Mouse (Mus musculus) lung, postnatal 0 days (tissue): ENCODE results near the gene Dcun1d5. TPM values are rescaled to one million over a fixed set of nuclear protein-coding genes. Genes with fewer than 3 reads are reported as not detected.
"Not testable (repeated sequence)": the region's sequence is repeated elsewhere in the genome, so short reads cannot be mapped to it uniquely, and the experiment has no call there.

Experiments
- ATAC-seq: fragments of 200-750 bp; cut with Nextera tagmentation; 2 replicates; pipeline ENCODE4 v1.8.0; 2017; ENCODE audit warnings: moderate library complexity
- DNase-seq: peaks from one replicate; pipeline ENCODE4 v3.0.0-alpha.2; 2016; ENCODE audit warnings: low spot score
- H3K27ac ChIP-seq: fragments of 300-500 bp; sonication (generic); 2 replicates; pipeline ENCODE4 v1.5.1; 2014; ENCODE audit warnings: antibody characterized with exemption, mild to moderate bottlenecking, low read length, mixed read lengths
- H3K27me3 ChIP-seq: fragments of 300-500 bp; sonication (generic); replicated peaks from 2 replicates; pipeline ENCODE4 v1.6.1; 2014; ENCODE audit warnings: low read length, mixed read lengths; ENCODE audit not compliant: insufficient read depth
- H3K36me3 ChIP-seq: fragments of 300-500 bp; sonication (generic); 2 replicates; pipeline ENCODE4 v1.6.1; 2014; ENCODE audit warnings: low read length, mixed read lengths; ENCODE audit not compliant: insufficient read depth
- H3K4me1 ChIP-seq: fragments of 300-500 bp; sonication (generic); 2 replicates; pipeline ENCODE4 v1.6.1; 2014; ENCODE audit warnings: antibody characterized with exemption, low read depth, low read length, mixed read lengths; ENCODE audit not compliant: insufficient read depth
- H3K4me2 ChIP-seq: fragments of 300-500 bp; sonication (generic); replicated peaks from 2 replicates; pipeline ENCODE4 v1.6.1; 2014; ENCODE audit warnings: low read depth, mild to moderate bottlenecking, low read length, moderate library complexity, mixed read lengths
- H3K4me3 ChIP-seq: fragments of 300-500 bp; sonication (generic); 2 replicates; pipeline ENCODE4 v1.5.1; 2014; ENCODE audit warnings: low read depth, low read length
- H3K9ac ChIP-seq: fragments of 300-500 bp; sonication (generic); replicated peaks from 2 replicates; pipeline ENCODE4 v1.6.1; 2014; ENCODE audit warnings: low read depth, mild to moderate bottlenecking
- H3K9me3 ChIP-seq: fragments of 300-500 bp; sonication (generic); 2 replicates; pipeline ENCODE4 v1.6.1; 2016; ENCODE audit warnings: low read length, mixed read lengths
- CTCF ChIP-seq: IDR thresholded peaks from 2 replicates; pipeline ENCODE4 v1.5.1; 2016; ENCODE audit warnings: antibody characterized with exemption, mild to moderate bottlenecking
- EP300 ChIP-seq: IDR thresholded peaks from 2 replicates; pipeline ENCODE4 v1.6.1; 2016; ENCODE audit warnings: antibody characterized with exemption, mild to moderate bottlenecking, control low read depth
- WGBS: fragments of 180-500 bp; shearing (Covaris S2); extraction: QIAGEN DNeasy Blood & Tissue Kit; methylation state at CpG from one replicate; pipeline ENCODE4 v1.1.7; 2014; 5-methylcytosine and 5-hydroxymethylcytosine counted together
- polyA plus RNA-seq: library from polyadenylated mRNA; unstranded; fragments of >200 nt; fragmentation: Nextera tagmentation; extraction: Ambion mirVana; gene quantifications from 2 replicates; pipeline ENCODE4 v1.2.1, GENCODE M21; 2015

Dcun1d5 gene
- polyA plus RNA-seq, 1 experiment from 2014 or later, result 92.3 TPM

DNA sequence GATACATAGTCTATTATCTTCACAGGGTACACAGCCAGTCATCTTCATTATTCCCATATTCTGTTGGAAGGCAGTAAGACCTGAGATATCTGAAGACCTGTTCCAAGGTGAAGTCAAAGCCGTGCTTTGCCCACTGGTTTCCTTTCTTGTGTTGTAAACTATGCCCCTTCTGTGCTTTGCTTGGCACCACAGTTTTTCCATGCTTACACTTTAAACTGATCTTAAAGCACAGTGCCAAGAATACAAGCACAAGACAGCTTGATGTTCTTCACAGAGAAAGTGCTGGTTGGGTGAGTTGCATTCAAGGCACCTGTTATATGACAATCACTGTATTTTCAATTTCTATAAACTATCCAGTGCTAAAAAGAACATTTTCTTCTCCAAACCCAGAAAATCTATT lies 10.6 kb upstream of the Dcun1d5 start:
- no peak for DNase-seq
- ATAC-seq, result no peak
- WGBS, result 88% methylated on average over 1 of the region's 1 CpGs
- Histone ChIP-seq H3K36me3 (no peaks in the 10 kb centered on the region), H3K27ac (no peak overlapping the region), H3K9ac (no peak overlapping the region), H3K4me2 (no peak overlapping the region), H3K9me3 (no peaks in the 10 kb centered on the region), H3K4me1 (no peaks in the 10 kb centered on the region), H3K27me3 (no peaks in the 10 kb centered on the region), H3K4me3 (no peak overlapping the region)
- TF ChIP-seq EP300, result no peak
- TF ChIP-seq CTCF, result no peak

DNA sequence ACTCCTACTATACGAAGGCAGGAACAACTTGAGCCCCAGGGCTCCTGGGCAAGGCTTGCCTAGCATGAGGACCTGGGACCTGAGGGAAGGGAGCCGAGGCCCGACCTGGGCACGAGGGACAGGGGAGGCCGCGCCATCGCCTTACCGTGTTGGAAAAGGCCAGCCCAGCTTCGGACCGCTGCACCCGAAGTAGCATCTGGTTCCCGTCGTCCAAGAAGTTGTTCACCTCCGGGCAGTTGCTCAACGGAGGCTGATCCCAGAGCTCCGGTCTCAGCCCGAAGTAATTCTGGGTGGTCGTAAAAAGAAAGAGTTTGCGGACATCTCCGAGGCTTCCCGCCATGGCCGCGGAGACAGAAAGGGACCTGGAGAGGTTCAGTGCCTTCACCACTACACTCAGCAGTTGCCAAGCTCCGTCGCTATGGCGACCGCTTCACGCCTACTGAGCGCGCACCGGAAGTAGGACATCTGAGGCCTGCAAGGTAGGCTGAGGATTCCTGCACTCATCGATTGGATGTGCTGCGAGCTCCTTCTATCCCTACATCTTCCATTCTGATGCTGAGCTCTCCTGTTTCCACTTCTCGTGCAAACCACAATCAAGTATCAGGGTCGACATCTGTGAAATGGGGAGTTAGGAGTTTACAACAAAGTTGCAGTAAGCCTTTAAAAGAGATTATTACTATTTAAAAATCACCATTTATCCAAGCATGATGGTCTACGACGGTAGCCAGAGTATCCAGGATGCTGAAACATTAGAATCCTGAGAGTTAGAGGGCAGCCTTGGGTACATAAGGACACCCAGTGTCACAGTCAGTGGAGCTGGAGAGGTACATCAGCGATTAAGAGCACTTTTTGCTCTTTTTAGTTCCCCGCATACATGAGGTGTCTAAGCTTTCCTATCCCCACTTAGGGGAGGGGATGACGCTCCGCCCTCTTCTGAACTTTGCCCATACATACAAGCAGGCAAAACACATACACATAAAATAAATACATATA lies 7.4 kb upstream of the Dcun1d5 start:
- H3K4me3 ChIP-seq, result peak overlapping the region; percentile 45
- peak overlapping the region; percentile 74 for H3K4me2 ChIP-seq
- peak overlapping the region; percentile 45; the same call in 1 of the 2 replicates for H3K9ac ChIP-seq
- peak; percentile 98 for ATAC-seq
- peak; percentile 81 for DNase-seq
- no peaks in the 10 kb centered on the region for H3K27me3 ChIP-seq
- TF ChIP-seq EP300 (no peak), CTCF (no peak)
- H3K27ac ChIP-seq, result no peak overlapping the region
- WGBS, result 12% methylated on average over 41 of the region's 41 CpGs
- no peaks in the 10 kb centered on the region for H3K36me3 ChIP-seq
- H3K9me3 ChIP-seq, result no peaks in the 10 kb centered on the region
- H3K4me1 ChIP-seq, result no peaks in the 10 kb centered on the region

DNA sequence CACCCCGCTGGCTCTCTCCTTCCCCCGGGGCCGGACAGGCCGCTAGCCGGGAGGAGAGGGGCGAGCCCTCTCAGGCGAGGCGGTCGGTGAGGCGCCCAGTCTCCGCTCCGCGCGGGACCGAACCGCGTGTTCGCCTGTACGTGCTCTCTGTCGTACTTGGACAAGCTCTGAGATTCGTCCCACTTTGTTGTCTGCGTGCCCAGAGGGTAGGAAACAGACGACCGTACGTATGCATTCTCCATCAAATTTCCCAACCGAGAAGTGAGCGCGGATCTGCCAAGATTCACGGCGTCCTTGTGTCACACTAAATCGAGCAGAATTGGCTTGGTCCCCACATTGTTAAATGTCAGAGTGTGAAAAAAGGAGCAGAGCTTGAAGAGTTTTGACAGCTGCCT lies 574 bp downstream of the Dcun1d5 start:
- 1% methylated on average over 28 of the region's 31 CpGs for WGBS
- ATAC-seq, result peak; percentile 70

GRCm38 (mm10) chr9:7190694-7191093 lies 6.4 kb downstream of the Dcun1d5 start:
- H3K4me2 ChIP-seq, ATAC-seq, H3K4me1 ChIP-seq, H3K9me3 ChIP-seq, H3K27me3 ChIP-seq, DNase-seq, H3K4me3 ChIP-seq, H3K27ac ChIP-seq, H3K36me3 ChIP-seq, H3K9ac ChIP-seq: not testable (repeated sequence)
- 91% methylated on average over 3 of the region's 3 CpGs for WGBS

More for the DNA sequence above, 574 bp downstream of the Dcun1d5 start:
- TF ChIP-seq EP300, result no peak
- TF ChIP-seq CTCF, result no peak
- Histone ChIP-seq H3K27me3 (no peaks in the 10 kb centered on the region), H3K4me2 (peak overlapping the region; percentile 77), H3K9me3 (no peaks in the 10 kb centered on the region), H3K36me3 (no peaks in the 10 kb centered on the region), H3K4me3 (peak overlapping the region; percentile 92), H3K27ac (peak overlapping the region; percentile 96), H3K4me1 (peaks cover 2% of the 10 kb centered on the region; the same call in 1 of the 2 replicates), H3K9ac (peak overlapping the region; percentile 89)
- peak; percentile 66 for DNase-seq

DNA sequence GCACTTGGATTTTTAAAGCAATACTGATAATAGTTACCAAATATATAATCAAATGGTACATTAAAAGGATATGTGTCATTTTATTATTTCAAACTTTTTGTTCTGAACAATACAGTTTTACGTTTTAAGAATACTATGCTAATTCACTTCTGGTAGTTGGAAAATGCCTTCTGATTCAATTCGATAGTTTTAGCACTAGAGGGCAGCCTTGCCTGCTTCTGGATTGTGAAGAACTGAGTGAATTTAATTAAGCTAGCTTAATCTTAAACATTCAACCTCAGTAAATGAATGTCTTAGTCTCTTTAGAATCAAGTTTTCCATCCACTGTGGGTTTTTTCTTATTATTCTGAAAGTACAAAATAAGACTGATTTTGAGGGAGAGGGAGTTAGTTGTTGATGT lies 31.9 kb downstream of the Dcun1d5 start:
- H3K4me1 ChIP-seq, result no peaks in the 10 kb centered on the region
- H3K4me3 ChIP-seq, result no peak overlapping the region
- TF ChIP-seq CTCF (peak; percentile 76), EP300 (no peak)
- no peak overlapping the region for H3K4me2 ChIP-seq
- DNase-seq (peak; percentile 74), ATAC-seq (no peak)
- no peaks in the 10 kb centered on the region for H3K9me3 ChIP-seq
- 36% methylated on average over 2 of the region's 2 CpGs for WGBS
- H3K36me3 ChIP-seq, result no peaks in the 10 kb centered on the region
- no peak overlapping the region for H3K27ac ChIP-seq
- no peaks in the 10 kb centered on the region for H3K27me3 ChIP-seq
- no peak overlapping the region for H3K9ac ChIP-seq

- 86% methylated on average over 5 of the region's 5 CpGs for WGBS
- peak; percentile 48 for TF ChIP-seq CTCF
- no peak for TF ChIP-seq EP300
- H3K27ac ChIP-seq, result peak overlapping the region; percentile 44; the same call in 1 of the 2 replicates
- peak; percentile 44 for ATAC-seq
- H3K36me3 ChIP-seq, result no peaks in the 10 kb centered on the region
- H3K4me1 ChIP-seq, result no peaks in the 10 kb centered on the region
- no peaks in the 10 kb centered on the region for H3K9me3 ChIP-seq
- no peak overlapping the region for H3K4me2 ChIP-seq
- peak; percentile 9 for DNase-seq
- no peak overlapping the region for H3K9ac ChIP-seq
- no peak overlapping the region for H3K4me3 ChIP-seq
- no peaks in the 10 kb centered on the region for H3K27me3 ChIP-seq
Measured at GRCm38 (mm10) chr9:7221024-7221423, 36.7 kb downstream of the Dcun1d5 start.
